Mouse (Mus musculus) bone marrow, adult 2 months (tissue): ENCODE results near the gene Hsph1.
A peak's percentile ranks its signal among the peaks of the same experiment; 100 is the strongest.

ENCODE experiments used
- CTCF ChIP-seq: fragments of 200-500 bp; IDR thresholded peaks from 2 replicates; pipeline ENCODE4 v1.5.1; 2011; ENCODE audit warnings: low read length, control low read depth; ENCODE audit not compliant: control insufficient read depth, insufficient read depth
- POLR2A ChIP-seq: fragments of 200-500 bp; IDR thresholded peaks from 2 replicates; pipeline ENCODE4 v1.6.1; 2011; ENCODE audit warnings: low read depth, mild to moderate bottlenecking, control low read depth, low read length, borderline replicate concordance; ENCODE audit not compliant: control insufficient read depth

DNA sequence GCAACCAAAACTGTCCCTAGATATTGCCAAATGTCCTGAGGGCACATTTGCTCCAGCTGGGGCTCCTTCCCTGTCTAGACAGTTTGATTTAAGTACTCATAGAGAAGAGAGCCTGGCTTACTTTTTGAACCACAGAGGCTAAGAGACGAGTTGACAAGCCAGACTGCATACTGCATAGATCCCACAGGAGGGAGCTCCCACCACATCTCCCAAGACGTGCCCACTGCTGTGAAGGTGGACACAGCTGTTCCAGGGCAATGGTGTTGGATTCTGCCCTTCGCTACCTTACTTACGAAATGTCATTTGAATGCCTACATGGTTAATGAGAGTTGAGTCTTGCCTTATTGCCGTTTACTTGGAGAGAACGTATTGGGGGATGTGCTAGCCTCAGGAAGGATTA lies 6.2 kb upstream of the Hsph1 start:
- TF ChIP-seq CTCF (0 out of 2 replicates have a peak, but pooled peaks have one; percentile 20), POLR2A (no peak)
